Mouse (Mus musculus) ES-Bruce4 (cell line): Measurements from ENCODE around the gene Cd4.

Experiments
- CTCF ChIP-seq: IDR thresholded peaks from one replicate; pipeline ENCODE4 v1.8.1; 2011; ENCODE audit warnings: low read depth, low read length
- EP300 ChIP-seq: IDR thresholded peaks from 2 replicates; pipeline ENCODE4 v1.6.1; 2011; ENCODE audit warnings: low read depth, low read length; ENCODE audit not compliant: insufficient read depth
- POLR2A ChIP-seq: IDR thresholded peaks from one replicate; pipeline ENCODE4 v1.8.1; 2011; ENCODE audit warnings: low read length; ENCODE audit not compliant: insufficient read depth

- no peak for TF ChIP-seq CTCF
- no peak for TF ChIP-seq POLR2A
- TF ChIP-seq EP300, result no peak
These were observed 33.5 kb upstream of the Cd4 start for GRCm38 (mm10) chr6:124921539-124921938.
